Mouse (Mus musculus) NIH3T3 (cell line): ENCODE results near the gene Cpt1c.

Experiments used
- DNase-seq: peaks from one replicate; pipeline ENCODE4 v3.0.0-alpha.2; 2012; ENCODE audit warnings: low read depth

The Cpt1c gene

GRCm38 (mm10) chr7:44974383-44975116 is at the start of gene Cpt1c:
TSS of gene Cpt1c (minus strand) at chr7:44974851.
- peak; percentile 86 for DNase-seq

GRCm38 (mm10) chr7:45023711-45024110 is 49.1 kb upstream of the Cpt1c start:
- DNase-seq = peak; percentile 64

- DNase-seq = no peak
Measured at GRCm38 (mm10) chr7:45020225-45020624, 45.6 kb upstream of the Cpt1c start.

GRCm38 (mm10) chr7:45019031-45019571 is 44.5 kb upstream of the Cpt1c start:
- peak; percentile 94 for DNase-seq

- DNase-seq = peak; percentile 98
Measured at GRCm38 (mm10) chr7:45017242-45018061, 42.8 kb upstream of the Cpt1c start, which contains the start of gene Rras. TSS of gene Rras (plus strand) at chr7:45017961.

- no peak for DNase-seq
Measured at GRCm38 (mm10) chr7:45016761-45017160, 42.1 kb upstream of the Cpt1c start.

- peak; percentile 99 for DNase-seq
Measured at GRCm38 (mm10) chr7:45015957-45016612, 41.4 kb upstream of the Cpt1c start, which contains the start of gene Scaf1. TSS of gene Scaf1 (minus strand) at chr7:45016363.

GRCm38 (mm10) chr7:45015344-45015956 is 40.8 kb upstream of the Cpt1c start:
- DNase-seq = no peak

GRCm38 (mm10) chr7:45014096-45014451 is 39.4 kb upstream of the Cpt1c start:
- DNase-seq = no peak

- DNase-seq = no peak
Measured at GRCm38 (mm10) chr7:45013366-45014095, 38.9 kb upstream of the Cpt1c start.

- DNase-seq = no peak
Measured at GRCm38 (mm10) chr7:45012824-45013223, 38.2 kb upstream of the Cpt1c start.

GRCm38 (mm10) chr7:45012011-45012410 is 37.4 kb upstream of the Cpt1c start:
- DNase-seq = no peak

- no peak for DNase-seq
Measured at GRCm38 (mm10) chr7:45008411-45008810, 33.8 kb upstream of the Cpt1c start.

- DNase-seq = no peak
Measured at GRCm38 (mm10) chr7:45007846-45008245, 33.2 kb upstream of the Cpt1c start.

- no peak for DNase-seq
Measured at GRCm38 (mm10) chr7:45007141-45007540, 32.5 kb upstream of the Cpt1c start.

- no peak for DNase-seq
Measured at GRCm38 (mm10) chr7:45006503-45006902, 31.9 kb upstream of the Cpt1c start.

GRCm38 (mm10) chr7:45005321-45005992 is 30.8 kb upstream of the Cpt1c start:
- no peak for DNase-seq

GRCm38 (mm10) chr7:45004546-45004945 is 29.9 kb upstream of the Cpt1c start:
- DNase-seq = no peak

- DNase-seq = no peak
Measured at GRCm38 (mm10) chr7:45002440-45002839, 27.8 kb upstream of the Cpt1c start.

- peak; percentile 16 for DNase-seq
Measured at GRCm38 (mm10) chr7:45000539-45001114, 26.0 kb upstream of the Cpt1c start.
